Mouse (Mus musculus): ENCODE results near the gene Stpg1.

- no peak for TF ChIP-seq CTCF (IDR thresholded peaks at IDR 0.05; ENCODE audit: low read depth)
- no peak for TF ChIP-seq EP300 (IDR thresholded peaks at IDR 0.05; ENCODE audit: low read depth)
Observed at GRCm38 (mm10) chr4:135525057-135525456, 30.5 kb downstream of the Stpg1 start.

Measured in heart, postnatal 0 days (tissue).